Mouse (Mus musculus): ENCODE measurements around the gene Hist1h1d. TPM values are rescaled to one million over a fixed set of nuclear protein-coding genes. Genes with fewer than 3 reads are reported as not detected.
A peak's percentile ranks its signal among the peaks of the same experiment; 100 is the strongest.
"Not testable (repeated sequence)": the region's sequence is repeated elsewhere in the genome, so short reads cannot be mapped to it uniquely, and the experiment has no call there.

Hist1h1d gene
- total RNA-seq, 2 experiments from 2014 or later: 3.1 to 3.7 TPM

GRCm38 (mm10) chr13:23529480-23530165 is 23.4 kb upstream of the Hist1h1d start:
- DNase-seq (ENCODE audit: low spot score in 2 of 2): no peak

GRCm38 (mm10) chr13:23530181-23530900 is 22.7 kb upstream of the Hist1h1d start:
- DNase-seq (ENCODE audit: low spot score in 2 of 2): peak; percentile 60 to 65

GRCm38 (mm10) chr13:23530901-23531875 is 21.9 kb upstream of the Hist1h1d start, which contains the start of gene Hist1h4h:
TSS of gene Hist1h4h (plus strand) at chr13:23531050.
- peak; percentile 95 to 96 for DNase-seq (ENCODE audit: low spot score in 2 of 2)

- DNase-seq (ENCODE audit: low spot score in 2 of 2): no peak
Measured at GRCm38 (mm10) chr13:23532262-23533075, 20.6 kb upstream of the Hist1h1d start.

- DNase-seq (ENCODE audit: low spot score in 2 of 2): peak; percentile 58 to 72
Measured at GRCm38 (mm10) chr13:23533560-23534367, 19.3 kb upstream of the Hist1h1d start, which contains the start of gene Hist1h2af. TSS of gene Hist1h2af (plus strand) at chr13:23533906.

- DNase-seq (ENCODE audit: low spot score in 2 of 2): no peak
Measured at GRCm38 (mm10) chr13:23534368-23535131, 18.5 kb upstream of the Hist1h1d start.

- peak; percentile 88 to 91 for DNase-seq (ENCODE audit: low spot score in 2 of 2)
Measured at GRCm38 (mm10) chr13:23535137-23536075, 17.7 kb upstream of the Hist1h1d start, which contains the start of gene Hist1h3g. TSS of gene Hist1h3g (plus strand) at chr13:23535422.

- no peak for DNase-seq (ENCODE audit: low spot score in 2 of 2)
Measured at GRCm38 (mm10) chr13:23536076-23536822, 16.8 kb upstream of the Hist1h1d start.

GRCm38 (mm10) chr13:23537006-23537710 is 15.9 kb upstream of the Hist1h1d start:
- no peak for DNase-seq (ENCODE audit: low spot score in 2 of 2)

GRCm38 (mm10) chr13:23538249-23538648 is 14.8 kb upstream of the Hist1h1d start:
- no peak for DNase-seq (ENCODE audit: low spot score in 2 of 2)

GRCm38 (mm10) chr13:23539821-23540220 is 13.2 kb upstream of the Hist1h1d start:
- DNase-seq (ENCODE audit: low spot score in 2 of 2): not testable (repeated sequence)

- DNase-seq (ENCODE audit: low spot score in 2 of 2): no peak
Measured at GRCm38 (mm10) chr13:23541497-23541896, 11.6 kb upstream of the Hist1h1d start.

GRCm38 (mm10) chr13:23542225-23542980 is 10.7 kb upstream of the Hist1h1d start:
- not testable (repeated sequence) for DNase-seq (ENCODE audit: low spot score in 2 of 2)

GRCm38 (mm10) chr13:23542999-23543607 is 10.0 kb upstream of the Hist1h1d start, which contains the start of gene Hist1h2bh:
TSS of gene Hist1h2bh (minus strand) at chr13:23543392.
- peak in 1 of 2 experiments; percentile 69 for DNase-seq (ENCODE audit: low spot score in 2 of 2)
